Mouse (Mus musculus): Measurements from ENCODE around the gene Me1.

- TF ChIP-seq POLR2A (IDR thresholded peaks at IDR 0.05; ENCODE audit: low read depth, low read length) = no peak
- TF ChIP-seq CTCF (IDR thresholded peaks at IDR 0.05; ENCODE audit: borderline replicate concordance, insufficient read depth, low read length) = no peak
Measured at GRCm38 (mm10) chr9:86683713-86684209, 12.0 kb downstream of the Me1 start.
